Mouse (Mus musculus) limb, embryonic 11.5 days (tissue): ENCODE measurements around the gene Slfn5. TPM values are rescaled to one million over a fixed set of nuclear protein-coding genes. Genes with fewer than 3 reads are reported as not detected.
"Not testable (repeated sequence)": the region's sequence is repeated elsewhere in the genome, so short reads cannot be mapped to it uniquely, and the experiment has no call there.

Source experiments
- ATAC-seq: fragments of 200-750 bp; cut with Nextera tagmentation; 2 replicates; pipeline ENCODE4 v1.8.0; 2017; ENCODE audit warnings: low read depth; ENCODE audit not compliant: insufficient number of reproducible peaks, low FRiP score, low TSS enrichment
- DNase-seq: peaks from one replicate; pipeline ENCODE4 v3.0.0-alpha.2; 2015; ENCODE audit warnings: low spot score
- H3K27ac ChIP-seq: fragments of 300-500 bp; sonication (generic); replicated peaks from 2 replicates; pipeline ENCODE4 v1.5.1; 2014; ENCODE audit warnings: low read depth, mild to moderate bottlenecking, low read length
- H3K27me3 ChIP-seq: fragments of 300-500 bp; sonication (generic); 2 replicates; pipeline ENCODE4 v1.6.1; 2014; ENCODE audit warnings: mild to moderate bottlenecking, low read length, mixed read lengths; ENCODE audit not compliant: control insufficient read depth, insufficient read depth
- H3K36me3 ChIP-seq: fragments of 300-500 bp; sonication (generic); 2 replicates; pipeline ENCODE4 v1.6.1; 2014; ENCODE audit warnings: mild to moderate bottlenecking, low read length, moderate library complexity, mixed read lengths; ENCODE audit not compliant: control insufficient read depth, insufficient read depth
- H3K4me1 ChIP-seq: fragments of 300-500 bp; sonication (generic); 2 replicates; pipeline ENCODE4 v1.6.1; 2014; ENCODE audit warnings: low read length, mixed read lengths; ENCODE audit not compliant: control insufficient read depth, insufficient read depth
- H3K4me2 ChIP-seq: fragments of 300-500 bp; sonication (generic); 2 replicates; pipeline ENCODE4 v1.6.1; 2014; ENCODE audit warnings: low read depth, mild to moderate bottlenecking, moderate library complexity; ENCODE audit not compliant: severe bottlenecking
- H3K4me3 ChIP-seq: fragments of 300-500 bp; sonication (generic); 2 replicates; pipeline ENCODE4 v1.5.1; 2014; ENCODE audit warnings: low read depth, low read length
- H3K9ac ChIP-seq: fragments of 300-500 bp; sonication (generic); 2 replicates; pipeline ENCODE4 v1.6.1; 2014; ENCODE audit warnings: mild to moderate bottlenecking, low read length
- H3K9me3 ChIP-seq: fragments of 300-500 bp; sonication (generic); 2 replicates; pipeline ENCODE4 v1.6.1; 2016; ENCODE audit warnings: low read length; ENCODE audit not compliant: control insufficient read depth
- WGBS: fragments of 180-500 bp; shearing (Covaris S2); extraction: QIAGEN DNeasy Blood & Tissue Kit; methylation state at CpG from one replicate; pipeline ENCODE4 v1.1.7; 2014; 5-methylcytosine and 5-hydroxymethylcytosine counted together
- polyA plus RNA-seq: library from polyadenylated mRNA; unstranded; fragments of >200 nt; fragmentation: Nextera tagmentation; extraction: Ambion mirVana; gene quantifications from 2 replicates; pipeline ENCODE4 v1.2.1, GENCODE M21; 2014

The Slfn5 gene
- polyA plus RNA-seq, 1 experiment from 2014 or later, result 0.55 TPM

- not testable (repeated sequence) for DNase-seq, H3K36me3 ChIP-seq, H3K27ac ChIP-seq, H3K9ac ChIP-seq, ATAC-seq, H3K4me1 ChIP-seq, H3K9me3 ChIP-seq
- H3K4me3 ChIP-seq, result peak overlapping the region; percentile 40
- WGBS, result 2% methylated on average over 21 of the region's 63 CpGs
- peak overlapping the region; percentile 89 for H3K4me2 ChIP-seq
- H3K27me3 ChIP-seq, result peaks cover 57% of the 10 kb centered on the region
These were observed 20.0 kb upstream of the Slfn5 start for GRCm38 (mm10) chr11:82931161-82931560.

GRCm38 (mm10) chr11:82931671-82932450, 19.3 kb upstream of the Slfn5 start:
- H3K9ac ChIP-seq, H3K27ac ChIP-seq, H3K36me3 ChIP-seq, H3K4me1 ChIP-seq, H3K9me3 ChIP-seq, ATAC-seq: not testable (repeated sequence)
- Histone ChIP-seq H3K4me3 (peak overlapping the region; percentile 40), H3K27me3 (peaks cover 64% of the 10 kb centered on the region), H3K4me2 (peak overlapping the region; percentile 89)
- DNase-seq, result peak; percentile 41
- under 1% methylated on average over 93 of the region's 119 CpGs for WGBS

DNA sequence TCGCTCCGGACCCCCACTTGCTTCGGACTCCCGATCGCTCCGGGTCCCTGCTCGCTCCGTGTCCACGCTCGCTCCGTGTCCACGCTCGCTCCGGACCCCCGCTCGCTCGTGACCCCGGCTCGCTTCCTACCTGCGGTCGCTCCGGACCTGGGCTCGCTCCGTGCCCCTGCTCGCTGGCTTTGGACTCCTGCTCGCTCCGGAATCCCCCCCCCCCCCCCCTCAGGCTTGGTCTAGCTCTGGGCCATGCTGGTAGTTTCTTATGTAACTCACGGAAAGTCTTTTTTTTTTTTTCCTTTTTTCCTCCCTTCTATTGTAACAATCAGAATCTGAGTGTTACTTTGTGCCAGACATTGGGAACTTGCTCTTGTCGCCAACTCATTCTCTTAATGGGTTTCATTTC, 18.0 kb upstream of the Slfn5 start:
- Histone ChIP-seq H3K27me3 (peaks cover 60% of the 10 kb centered on the region), H3K4me2 (peak overlapping the region; percentile 89), H3K27ac (no peak overlapping the region), H3K9ac (no peak overlapping the region), H3K9me3 (no peaks in the 10 kb centered on the region), H3K4me1 (no peaks in the 10 kb centered on the region), H3K36me3 (no peaks in the 10 kb centered on the region), H3K4me3 (peak overlapping the region; percentile 40)
- DNase-seq (no peak), ATAC-seq (no peak)
- WGBS, result 3% methylated on average over 19 of the region's 29 CpGs

DNA sequence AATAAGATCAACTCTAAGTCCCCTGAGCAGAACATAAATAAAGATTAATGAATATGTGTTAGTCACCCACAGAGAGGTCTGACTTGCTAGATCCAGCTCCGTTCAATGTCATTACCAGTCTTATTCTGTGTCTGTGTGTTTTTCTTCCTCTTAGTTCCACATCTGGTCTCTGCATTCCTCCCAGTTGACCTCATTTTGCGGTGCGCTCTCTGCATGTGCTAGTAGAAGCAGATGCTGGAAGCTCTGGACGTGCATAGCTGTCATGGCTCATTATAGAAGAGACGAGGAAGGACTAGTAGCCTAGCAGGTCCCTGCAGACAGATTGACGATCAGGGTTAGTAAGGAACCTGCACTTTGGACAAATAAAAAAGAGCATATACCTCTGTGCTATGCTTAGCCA, 7.8 kb upstream of the Slfn5 start:
- H3K9ac ChIP-seq, result no peak overlapping the region
- H3K4me3 ChIP-seq, result no peak overlapping the region
- H3K4me2 ChIP-seq, result no peak overlapping the region
- ATAC-seq (no peak), DNase-seq (no peak)
- no peaks in the 10 kb centered on the region for H3K27me3 ChIP-seq
- H3K27ac ChIP-seq, result no peak overlapping the region
- no peaks in the 10 kb centered on the region for H3K36me3 ChIP-seq
- 37% methylated on average over 6 of the region's 6 CpGs for whole genome bisulfite sequencing
- H3K4me1 ChIP-seq, result no peaks in the 10 kb centered on the region
- no peaks in the 10 kb centered on the region for H3K9me3 ChIP-seq

DNA sequence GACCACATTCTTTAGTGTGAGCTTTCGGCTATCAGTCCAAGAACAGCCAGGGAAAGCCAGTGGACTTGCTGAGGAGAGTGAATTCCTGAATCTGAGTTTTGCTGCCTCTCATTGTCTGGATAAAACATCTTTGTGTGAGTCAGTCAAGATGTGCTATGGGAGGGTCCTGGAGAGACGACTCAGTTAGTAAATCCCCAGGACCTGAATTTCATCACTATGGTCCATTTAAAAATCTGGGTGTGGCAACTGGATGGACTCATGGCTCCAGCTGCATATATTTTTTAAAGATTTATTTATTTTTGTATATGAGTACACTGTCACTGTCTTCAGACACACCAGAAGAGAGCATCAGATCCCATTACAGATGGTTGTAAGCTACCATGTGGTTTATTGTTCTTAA, 5.5 kb upstream of the Slfn5 start:
- no peak for ATAC-seq
- Histone ChIP-seq H3K9me3 (no peaks in the 10 kb centered on the region), H3K4me2 (no peak overlapping the region), H3K27ac (no peak overlapping the region), H3K36me3 (no peaks in the 10 kb centered on the region), H3K4me3 (no peak overlapping the region), H3K4me1 (no peaks in the 10 kb centered on the region), H3K27me3 (peaks cover 5% of the 10 kb centered on the region; the same call in 1 of the 2 replicates), H3K9ac (no peak overlapping the region)
- DNase-seq, result no peak
- WGBS, result 74% methylated on average over 2 of the region's 2 CpGs

- Histone ChIP-seq H3K9ac (no peak overlapping the region), H3K9me3 (no peaks in the 10 kb centered on the region), H3K36me3 (no peaks in the 10 kb centered on the region), H3K4me2 (no peak overlapping the region), H3K27me3 (peaks cover 21% of the 10 kb centered on the region), H3K27ac (no peak overlapping the region), H3K4me1 (no peaks in the 10 kb centered on the region), H3K4me3 (no peak overlapping the region)
- 46% methylated on average over 4 of the region's 4 CpGs for WGBS
- DNase-seq (no peak), ATAC-seq (no peak)
These were observed 3.7 kb upstream of the Slfn5 start for GRCm38 (mm10) chr11:82947457-82947856.

- H3K4me3 ChIP-seq, result no peak overlapping the region
- no peak overlapping the region for H3K27ac ChIP-seq
- H3K4me2 ChIP-seq, result no peak overlapping the region
- H3K9ac ChIP-seq, result no peak overlapping the region
- H3K36me3 ChIP-seq, result no peaks in the 10 kb centered on the region
- no peaks in the 10 kb centered on the region for H3K4me1 ChIP-seq
- 87% methylated on average over 9 of the region's 9 CpGs for WGBS
- ATAC-seq (no peak), DNase-seq (no peak)
- H3K9me3 ChIP-seq, result no peaks in the 10 kb centered on the region
- H3K27me3 ChIP-seq, result peaks cover 31% of the 10 kb centered on the region
These were observed 2.1 kb upstream of the Slfn5 start for GRCm38 (mm10) chr11:82949036-82949435.

DNA sequence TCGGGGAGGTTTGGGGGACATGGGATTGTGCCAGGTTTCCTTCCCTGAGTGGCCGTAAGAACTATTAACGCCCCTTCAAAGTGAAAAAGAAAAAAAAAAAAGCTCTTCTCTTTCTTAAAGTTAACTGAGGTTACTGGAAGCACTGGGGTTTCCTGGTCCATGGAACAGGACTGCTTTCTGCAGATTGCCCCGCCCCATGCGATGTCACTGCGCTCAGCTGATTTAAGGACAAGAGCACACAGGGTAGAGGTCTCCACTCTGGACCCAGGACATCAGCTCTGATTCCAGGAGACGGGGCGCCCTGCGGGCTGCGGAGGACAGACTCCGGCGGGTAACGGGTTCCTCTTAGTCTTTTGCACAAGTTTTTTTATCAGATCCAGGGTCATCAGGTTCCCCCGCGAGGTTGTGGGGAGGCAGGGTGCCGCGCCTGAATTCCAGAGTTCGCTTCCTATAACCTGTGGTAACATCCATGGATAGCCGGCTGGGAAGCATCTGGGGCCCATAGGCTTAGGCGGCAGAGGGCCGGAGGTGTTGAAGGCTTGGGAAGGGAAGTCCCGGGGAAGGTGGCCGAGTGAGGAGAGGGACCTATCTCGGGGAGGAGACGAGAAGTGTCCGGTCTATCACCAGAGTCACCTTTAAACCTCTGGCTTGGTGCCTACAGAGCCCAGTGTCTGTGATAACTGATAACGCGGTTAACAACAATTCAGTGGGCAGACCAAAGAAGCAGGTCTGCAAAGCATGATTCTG, 889 bp downstream of the Slfn5 start:
- no peaks in the 10 kb centered on the region for H3K36me3 ChIP-seq
- H3K27ac ChIP-seq, result no peak overlapping the region
- no peaks in the 10 kb centered on the region for H3K4me1 ChIP-seq
- H3K27me3 ChIP-seq, result peaks cover 31% of the 10 kb centered on the region
- DNase-seq (peak; percentile 38), ATAC-seq (no peak)
- H3K9me3 ChIP-seq, result no peaks in the 10 kb centered on the region
- no peak overlapping the region for H3K4me3 ChIP-seq
- no peak overlapping the region for H3K9ac ChIP-seq
- 6% methylated on average over 28 of the region's 28 CpGs for WGBS
- H3K4me2 ChIP-seq, result no peak overlapping the region
